Mouse (Mus musculus): ENCODE measurements around the gene Map2.
A peak's percentile ranks its signal among the peaks of the same experiment; 100 is the strongest.

Gene Map2

DNA sequence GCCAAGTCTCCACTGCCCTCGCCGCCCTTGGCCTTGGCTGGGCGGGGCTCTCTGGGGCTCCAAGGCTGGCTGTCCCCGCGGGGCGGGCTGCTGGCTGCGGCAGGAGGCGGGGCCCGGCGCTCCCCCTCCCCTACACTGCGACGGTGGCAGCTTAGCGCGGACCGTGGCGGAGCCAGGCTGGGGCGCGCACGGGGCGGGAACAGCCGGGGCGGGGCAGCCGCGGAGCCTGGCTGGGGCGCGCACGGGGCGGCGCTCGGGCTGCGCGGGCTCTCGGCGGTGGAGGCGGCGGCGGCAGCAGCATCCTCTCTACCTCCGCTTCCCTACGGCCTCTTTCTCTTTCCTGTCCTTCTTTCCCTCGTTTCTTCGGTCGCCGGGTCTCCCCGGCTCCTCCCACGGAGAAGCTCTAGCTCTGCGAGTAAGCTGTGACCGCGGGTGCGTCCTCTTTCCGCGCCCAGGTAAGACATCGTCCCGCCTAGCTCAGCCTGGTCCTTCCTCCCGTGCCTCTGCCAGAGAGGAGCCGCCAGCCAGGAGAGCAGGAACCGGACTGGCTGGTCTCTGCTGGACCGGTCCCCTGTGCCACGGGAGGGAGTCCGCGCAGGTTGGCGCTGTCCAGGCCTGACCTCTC is at the start of gene Map2:
TSS of gene Map2 (plus strand) at position 233 of the 625 bp plus-strand sequence.
- peak; percentile 87 for DNase-seq

GRCm38 (mm10) chr1:66133014-66133413 is 42.1 kb upstream of the Map2 start:
- DNase-seq, result no peak

DNA sequence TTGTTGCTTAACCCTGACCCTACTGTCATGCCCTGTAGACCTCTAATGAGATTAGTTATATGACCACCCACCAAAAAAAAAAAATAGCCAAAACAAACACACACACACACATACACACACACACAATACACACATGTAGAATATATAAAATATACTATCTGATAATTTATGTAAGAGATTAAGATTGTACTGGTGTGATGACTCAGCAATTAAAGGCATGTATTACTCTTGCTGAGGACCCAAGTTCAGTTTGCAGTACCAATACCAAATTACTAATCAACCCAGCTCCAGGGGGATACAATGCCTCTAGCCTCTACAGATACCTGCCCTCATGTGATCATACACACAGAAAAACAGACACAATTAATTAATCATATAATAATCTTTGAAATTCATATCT is 39.7 kb upstream of the Map2 start:
- DNase-seq, result no peak

GRCm38 (mm10) chr1:66140686-66141085 is 34.4 kb upstream of the Map2 start:
- DNase-seq, result no peak

DNA sequence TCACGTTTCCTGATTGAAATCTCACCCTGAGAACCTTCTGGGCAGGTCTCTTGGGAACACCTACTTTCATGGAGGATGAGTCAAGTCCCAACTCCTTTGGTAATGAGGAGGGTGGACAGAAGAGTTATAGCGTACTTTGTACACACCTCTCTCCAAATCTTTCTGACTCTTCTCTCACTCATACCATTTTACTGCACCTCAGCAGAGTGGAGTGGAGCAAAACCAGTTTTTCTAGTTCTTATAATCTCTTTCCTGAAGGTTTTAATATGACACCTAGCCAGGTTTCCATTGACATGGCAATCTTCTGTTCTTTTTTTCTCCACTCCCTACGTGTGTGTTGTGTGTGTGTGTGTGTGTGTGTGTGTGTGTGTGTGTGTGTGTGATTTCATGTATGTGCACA is 29.9 kb upstream of the Map2 start:
- DNase-seq, result no peak

DNA sequence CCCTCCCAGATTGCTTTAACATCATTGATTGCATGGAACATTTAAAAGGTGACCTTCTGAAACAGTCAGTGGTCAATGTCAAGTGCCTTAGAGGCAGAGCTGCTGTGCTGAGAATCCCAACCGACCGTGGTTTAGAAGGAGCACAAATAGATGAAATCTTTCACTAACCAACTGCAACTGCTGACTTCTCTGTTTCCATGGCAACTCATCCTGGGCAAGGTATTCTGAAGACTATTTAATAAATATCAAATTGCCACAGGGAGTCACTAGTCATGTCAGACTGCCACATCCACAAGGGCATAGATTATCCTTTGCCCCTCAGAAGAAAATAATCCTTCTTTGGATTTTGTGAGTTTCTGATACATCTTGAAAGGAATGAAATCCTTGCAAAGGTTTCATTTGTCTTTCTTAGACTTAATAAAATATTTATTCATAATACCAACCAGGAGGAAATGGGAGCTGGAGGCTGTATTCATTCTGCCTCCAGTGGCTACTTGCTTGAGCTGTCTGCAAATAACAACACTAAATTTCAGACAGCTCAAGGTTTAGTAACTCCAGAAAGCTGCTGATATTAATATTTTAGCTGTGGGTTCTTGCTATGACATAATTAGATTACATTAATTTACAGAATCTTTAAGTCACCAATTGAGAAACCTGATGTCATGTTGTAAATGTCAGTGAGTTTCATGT is 26.1 kb upstream of the Map2 start:
- no peak for DNase-seq

DNA sequence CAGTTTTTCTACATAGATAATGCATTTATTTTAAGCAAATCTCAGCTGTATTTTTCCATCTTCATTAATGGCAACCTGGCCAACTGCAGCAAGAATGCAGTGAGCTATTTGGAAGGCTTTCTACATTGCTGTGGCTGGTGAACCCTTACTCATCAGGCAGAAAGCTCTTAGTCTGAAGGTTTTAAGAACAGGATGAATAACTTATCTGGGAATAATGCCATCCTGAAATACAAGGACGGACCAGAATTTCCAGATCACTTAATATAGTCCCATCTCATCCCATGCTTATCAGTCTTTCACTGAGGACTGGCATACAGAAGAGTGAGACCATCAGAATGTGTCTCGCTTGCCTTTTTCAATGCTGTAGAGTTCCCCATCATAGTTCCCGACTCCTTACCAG is 24.3 kb upstream of the Map2 start:
- no peak for DNase-seq

DNA sequence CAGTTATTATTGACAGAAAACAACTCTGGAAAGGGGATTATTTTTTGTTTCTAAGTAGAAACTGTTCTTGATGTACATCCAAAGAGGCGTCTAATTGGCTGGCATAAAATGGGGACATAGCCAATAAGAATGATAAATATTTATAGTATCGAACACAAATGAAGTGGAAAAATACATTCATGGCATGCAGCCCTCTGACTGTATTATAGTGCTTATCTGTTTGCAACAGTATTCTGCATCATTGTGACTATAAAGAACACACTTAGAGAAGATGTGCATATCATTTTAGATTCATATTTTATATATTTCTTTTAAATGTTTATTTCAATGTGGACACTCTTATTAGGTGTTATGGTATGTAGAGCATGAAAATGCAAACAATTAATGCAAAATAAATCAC is 17.9 kb upstream of the Map2 start:
- no peak for DNase-seq

GRCm38 (mm10) chr1:66157589-66157988 is 17.5 kb upstream of the Map2 start:
- DNase-seq, result no peak

- DNase-seq, result no peak
These were observed 10.4 kb upstream of the Map2 start for GRCm38 (mm10) chr1:66164648-66165047.

DNA sequence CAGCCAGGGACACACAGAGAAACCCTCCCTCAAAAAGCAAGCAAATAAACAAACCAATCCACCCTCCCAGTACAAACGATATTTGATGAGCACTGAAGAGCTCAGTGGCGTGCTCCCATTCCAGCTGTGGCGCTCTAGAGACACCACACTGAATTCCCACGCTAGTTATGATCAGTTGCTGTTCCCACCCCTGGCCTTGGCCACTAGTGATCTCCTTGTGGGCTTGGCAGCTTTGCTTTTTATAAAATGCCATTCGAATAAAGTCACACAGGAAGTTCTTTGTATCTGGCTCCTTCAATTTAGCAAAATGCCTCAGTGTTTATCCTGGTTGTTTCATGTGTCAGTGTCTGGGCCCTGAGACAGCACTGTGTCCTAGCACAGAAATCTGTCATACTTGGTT is 6.4 kb upstream of the Map2 start:
- DNase-seq, result no peak

DNA sequence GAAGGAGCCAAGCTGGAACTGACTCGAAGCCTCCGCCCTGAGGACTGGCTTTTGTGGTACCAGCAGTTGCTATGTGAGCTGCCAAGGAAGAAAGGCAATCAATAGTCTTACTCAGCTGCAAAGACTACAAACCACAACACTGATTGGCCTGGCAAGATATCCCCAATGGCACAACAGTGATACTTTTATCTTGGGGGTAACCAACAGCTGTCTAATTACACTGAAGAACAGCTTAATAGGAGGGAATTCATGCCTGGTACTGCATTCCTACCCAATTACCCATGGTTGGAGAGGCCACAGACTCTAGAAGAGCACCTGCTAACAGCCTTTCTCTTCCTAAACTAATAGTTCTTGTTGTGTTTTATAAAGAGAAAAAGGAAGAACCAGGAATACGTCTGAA is 2.9 kb upstream of the Map2 start:
- DNase-seq, result no peak

DNA sequence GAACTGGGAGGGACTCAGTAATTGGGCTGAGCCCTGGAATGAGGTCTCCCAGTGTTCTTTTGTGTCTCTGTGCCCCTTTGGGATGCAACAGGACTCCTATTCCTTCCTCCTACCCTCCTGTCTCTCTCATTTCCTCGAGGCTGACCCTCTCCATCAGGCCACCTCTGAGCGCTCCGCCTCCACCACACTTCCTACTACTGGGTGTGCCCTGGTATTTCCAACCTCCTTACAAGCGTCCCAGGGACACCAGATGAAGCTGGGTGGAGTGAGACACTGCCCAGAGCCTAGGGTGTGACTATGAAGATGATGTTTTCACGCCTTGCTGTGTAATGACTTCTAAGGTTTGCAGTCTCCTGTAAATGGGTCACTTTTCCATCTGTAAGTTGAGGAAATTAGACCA is 1.4 kb upstream of the Map2 start:
- no peak for DNase-seq

- DNase-seq, result no peak
These were observed 1.2 kb downstream of the Map2 start for GRCm38 (mm10) chr1:66176012-66176837.

- no peak for DNase-seq
These were observed 1.7 kb downstream of the Map2 start for GRCm38 (mm10) chr1:66176838-66177105.

- DNase-seq, result no peak
These were observed 2.6 kb downstream of the Map2 start for GRCm38 (mm10) chr1:66177489-66178170.

- DNase-seq, result no peak
These were observed 12.1 kb downstream of the Map2 start for GRCm38 (mm10) chr1:66187016-66187681.

DNA sequence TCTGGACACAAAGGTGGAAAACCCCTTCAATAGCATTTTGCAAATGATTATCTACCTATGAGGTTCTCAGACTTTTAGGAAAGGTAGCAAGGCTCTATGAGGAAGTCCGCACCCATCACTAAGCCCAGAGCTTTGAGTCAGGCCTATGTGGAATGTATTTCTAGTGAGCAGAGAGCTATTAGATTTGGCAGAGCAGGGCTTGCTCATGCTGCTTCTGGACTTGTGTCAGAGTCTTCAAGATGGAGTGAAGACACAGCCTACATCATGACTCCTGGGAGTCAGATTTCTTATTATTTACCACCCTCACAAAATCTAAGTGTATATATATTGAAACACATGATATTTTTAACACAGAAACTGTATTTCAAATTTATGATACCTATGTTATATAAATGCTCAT is 17.3 kb downstream of the Map2 start:
- no peak for DNase-seq

DNA sequence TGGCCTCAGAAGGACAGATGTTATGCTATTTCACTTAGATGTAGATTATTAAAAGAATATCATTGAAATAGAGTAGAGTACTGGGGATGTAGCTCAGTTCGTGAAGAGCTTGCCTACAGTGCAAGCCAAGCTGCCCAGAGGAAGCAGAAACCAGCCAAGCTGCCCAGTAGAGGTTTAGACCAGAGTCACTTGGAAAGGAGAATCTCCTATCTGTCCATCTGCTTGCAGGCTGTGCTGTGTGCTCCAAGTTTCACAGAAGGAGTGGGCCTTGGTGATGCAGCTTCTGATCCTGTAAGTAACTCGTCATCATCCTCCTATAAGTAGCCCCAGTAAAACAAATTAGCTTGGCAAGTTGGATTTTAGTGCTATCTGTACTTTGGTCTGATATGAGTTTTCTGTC is 17.8 kb downstream of the Map2 start:
- no peak for DNase-seq

- DNase-seq, result no peak
These were observed 20.1 kb downstream of the Map2 start for GRCm38 (mm10) chr1:66195040-66195726.

DNA sequence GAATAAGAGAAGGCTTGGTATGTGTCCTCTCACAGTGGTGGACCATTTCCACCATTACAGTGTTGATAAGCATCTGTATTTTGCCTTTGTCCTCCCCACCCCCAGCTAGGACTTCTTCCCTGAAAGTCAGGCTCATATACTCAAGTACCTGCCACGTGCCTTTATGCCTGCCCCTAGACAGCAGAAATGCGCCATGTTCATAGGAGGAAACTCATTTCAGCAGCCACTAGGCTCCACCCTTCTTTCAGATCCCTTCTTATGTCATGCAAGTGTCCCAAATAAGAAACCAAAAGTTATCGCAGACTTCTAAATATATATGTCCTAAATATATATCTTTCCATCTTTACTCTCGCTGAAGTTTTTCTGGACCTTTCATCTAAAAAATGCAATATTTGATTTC is 21.2 kb downstream of the Map2 start:
- no peak for DNase-seq

GRCm38 (mm10) chr1:66196716-66197115 is 21.6 kb downstream of the Map2 start:
- DNase-seq, result no peak

- peak; percentile 21 for DNase-seq
These were observed 30.4 kb downstream of the Map2 start for GRCm38 (mm10) chr1:66205517-66205916.

Data from layer of hippocampus, adult 9-11 months (tissue).